Mouse (Mus musculus): ENCODE measurements at regions not wholly inside any gene's neighbourhood (a gene's known extent, or its start where the extent isn't known, plus 50 kb on each side); places are given as distances from the start of the nearest gene placed in this dataset.
"Not testable (repeated sequence)": the region's sequence is repeated elsewhere in the genome, so short reads cannot be mapped to it uniquely, and the experiment has no call there.

DNA sequence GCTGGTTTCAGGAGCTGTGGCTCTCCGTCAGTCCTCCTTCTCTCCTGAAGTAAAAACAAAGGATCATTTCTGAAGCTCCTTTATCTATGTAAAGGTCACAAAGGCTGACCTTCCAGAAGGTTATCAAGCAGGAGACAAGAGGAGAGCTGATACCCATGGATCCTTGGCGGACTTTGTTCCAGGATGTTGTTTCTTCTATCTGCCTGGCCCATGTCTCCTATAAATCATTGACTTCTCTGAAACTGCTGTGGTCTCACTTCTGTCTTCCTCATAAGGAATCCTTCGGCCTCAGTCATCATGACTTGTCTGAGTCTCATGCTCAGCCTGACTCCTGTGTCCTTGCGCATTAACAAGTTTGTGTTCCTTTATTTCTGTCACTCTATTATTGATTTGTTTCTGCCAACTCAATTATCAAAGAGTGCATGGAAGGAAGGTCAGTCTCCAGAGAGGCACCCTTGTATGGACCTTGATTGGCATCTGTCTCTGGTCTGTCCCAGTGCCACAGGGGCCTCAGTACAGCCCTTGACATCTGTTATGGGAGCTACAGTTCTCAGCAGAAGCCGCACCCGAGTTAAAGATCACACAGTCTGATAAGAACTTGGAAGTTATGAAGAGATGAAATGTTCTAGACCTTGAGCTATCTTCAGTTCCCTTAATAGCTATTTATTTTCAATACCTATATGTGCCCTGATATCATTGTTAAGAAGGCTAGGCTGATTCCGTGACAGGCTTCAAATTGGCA lies 53.2 kb upstream of the Dazl start:
- DNase-seq (ENCODE audit: low spot score): no peak

GRCm38 (mm10) chr17:50353818-50354217 lies 60.4 kb upstream of the Dazl start:
- not testable (repeated sequence) for DNase-seq (ENCODE audit: low spot score)

DNA sequence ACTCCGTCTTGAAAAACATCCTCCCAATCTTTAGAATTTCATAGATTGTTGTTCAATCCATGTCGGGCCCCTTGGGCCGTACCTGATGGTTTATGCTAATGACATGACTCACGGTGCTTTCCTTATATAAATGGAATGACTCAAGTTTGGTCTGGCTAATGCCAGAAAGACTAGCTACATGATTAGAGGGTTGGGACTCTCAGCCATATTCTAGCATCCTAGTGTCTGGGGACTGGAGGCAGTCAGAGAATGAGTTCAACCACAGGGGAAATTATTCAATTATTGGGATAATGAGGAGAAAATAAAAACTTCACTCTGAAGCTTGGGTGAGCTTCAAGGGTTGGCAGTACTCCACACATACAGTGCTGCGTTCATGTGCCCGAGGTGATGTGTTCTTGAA lies 60.9 kb upstream of the Dazl start:
- no peak for DNase-seq (ENCODE audit: low spot score)

- DNase-seq (ENCODE audit: low spot score): no peak
These were observed 68.3 kb upstream of the Dazl start for GRCm38 (mm10) chr17:50361657-50362233.

DNA sequence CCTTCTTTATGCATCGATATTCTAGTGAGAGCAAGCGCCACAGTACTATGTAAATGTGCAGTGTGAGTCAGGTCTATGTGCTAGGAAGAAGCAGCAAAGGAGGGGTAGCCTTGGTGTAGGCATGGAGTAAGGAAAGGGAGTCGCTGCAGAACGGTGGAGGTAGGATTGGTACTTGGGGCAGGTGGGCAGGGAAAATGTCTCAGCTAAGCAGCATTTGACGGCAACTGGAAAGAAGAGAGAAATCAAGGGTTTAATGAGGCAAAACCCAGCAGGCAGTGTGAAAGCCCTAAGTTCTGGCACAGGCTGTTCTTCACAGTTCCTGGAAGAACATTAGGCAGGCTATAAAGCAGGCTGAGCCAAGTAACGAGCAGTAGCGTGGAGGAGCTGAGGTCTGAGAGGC lies 72.0 kb upstream of the Dazl start:
- DNase-seq (ENCODE audit: low spot score): no peak

DNA sequence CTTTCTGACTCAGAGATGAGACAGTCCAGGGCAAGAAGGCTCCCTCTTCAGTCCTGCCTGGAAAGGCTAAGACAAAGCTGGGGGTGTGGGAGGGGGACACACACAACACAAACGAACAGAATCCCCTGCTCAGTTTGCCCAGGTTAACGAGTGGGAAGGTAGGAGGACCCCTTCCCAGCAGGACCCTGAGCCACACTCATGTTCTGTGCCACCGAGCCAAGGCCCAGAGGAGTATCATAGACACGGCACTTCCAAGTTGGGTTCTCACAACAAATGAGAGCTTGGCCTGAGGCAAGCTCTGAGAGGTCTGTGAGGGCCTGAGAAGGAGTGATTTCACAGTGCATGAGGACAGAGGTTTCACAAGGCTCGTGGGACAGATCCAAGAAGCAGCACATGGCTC lies 72.7 kb upstream of the Dazl start:
- no peak for DNase-seq (ENCODE audit: low spot score)

- DNase-seq (ENCODE audit: low spot score): no peak
These were observed 75.9 kb upstream of the Dazl start for GRCm38 (mm10) chr17:50369216-50369875.

- no peak for DNase-seq (ENCODE audit: low spot score)
These were observed 77.0 kb upstream of the Dazl start for GRCm38 (mm10) chr17:50370484-50370883.

GRCm38 (mm10) chr17:50373496-50374141 lies 80.2 kb upstream of the Dazl start:
- DNase-seq (ENCODE audit: low spot score): no peak

- no peak for DNase-seq (ENCODE audit: low spot score)
These were observed 82.0 kb upstream of the Dazl start for GRCm38 (mm10) chr17:50375465-50375864.

DNA sequence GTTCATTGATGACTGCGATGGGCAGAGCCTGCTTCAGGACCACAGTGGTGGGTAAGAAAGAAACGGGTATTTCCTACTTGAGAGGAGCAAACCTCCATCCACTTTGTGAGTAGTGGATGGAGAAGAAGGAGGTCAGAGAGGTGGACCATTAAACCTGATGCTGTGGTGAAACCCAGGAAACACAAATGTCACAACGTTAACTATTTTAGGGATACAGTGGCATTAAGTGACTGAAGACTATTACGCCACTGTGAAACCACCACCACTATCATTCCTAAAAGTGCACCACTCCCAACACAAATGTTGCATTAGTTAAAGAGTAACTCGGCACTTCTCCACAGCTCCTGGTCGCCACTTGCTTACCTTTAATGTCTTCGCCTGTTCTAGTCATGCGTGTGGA lies 83.3 kb upstream of the Dazl start:
- no peak for DNase-seq (ENCODE audit: low spot score)

GRCm38 (mm10) chr17:50378141-50378727 lies 84.8 kb upstream of the Dazl start:
- no peak for DNase-seq (ENCODE audit: low spot score)

DNA sequence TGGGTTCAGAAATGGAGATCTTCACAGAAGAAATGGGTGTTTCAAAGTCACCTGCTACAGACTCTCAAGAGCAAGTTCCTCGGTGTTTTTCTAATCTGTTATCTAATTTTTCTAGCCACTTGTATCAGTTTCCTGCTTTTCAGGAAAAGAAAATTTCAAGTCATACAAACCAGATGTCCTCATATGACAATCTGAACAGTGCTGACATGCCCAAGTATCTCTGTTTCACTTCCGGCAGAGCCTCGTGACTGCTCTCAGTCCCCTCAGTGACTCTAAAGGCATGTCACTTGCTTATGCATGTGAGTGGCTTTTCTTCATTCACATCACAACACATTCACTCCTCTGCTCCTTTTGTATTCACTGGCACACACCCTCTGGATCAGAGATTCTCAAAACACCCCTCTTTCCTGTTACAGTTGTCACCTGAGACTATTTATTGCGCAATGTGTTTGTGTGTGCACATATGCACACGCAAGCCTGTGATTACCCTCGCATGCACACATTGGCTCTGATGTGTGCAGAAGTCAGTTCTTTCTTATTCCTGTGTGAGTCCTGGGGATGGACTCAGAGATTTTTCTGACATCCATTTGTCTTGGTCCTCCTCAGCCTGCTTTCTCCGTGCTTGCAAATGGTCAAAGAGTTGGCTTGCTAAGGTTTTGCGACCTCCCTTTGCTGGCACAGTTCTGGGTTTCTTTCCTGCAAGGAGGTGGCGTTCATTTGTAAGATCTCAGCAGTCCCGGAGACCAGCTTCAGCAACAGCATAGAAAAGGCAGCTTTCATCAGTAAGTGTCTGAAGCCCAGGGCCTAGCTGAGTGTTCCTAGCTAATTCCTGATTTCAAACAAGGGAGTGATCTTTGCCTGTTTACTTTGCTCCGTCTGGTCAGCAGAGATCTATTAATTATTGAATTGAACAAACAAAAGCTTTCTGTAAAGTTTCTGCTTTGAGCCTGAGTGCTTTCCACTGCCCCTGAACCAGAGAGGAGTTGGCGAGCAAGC lies 95.6 kb upstream of the Dazl start:
- DNase-seq (ENCODE audit: low spot score): no peak

- DNase-seq (ENCODE audit: low spot score): no peak
These were observed 96.7 kb upstream of the Dazl start for GRCm38 (mm10) chr17:50390151-50390550.

- DNase-seq (ENCODE audit: low spot score): no peak
These were observed 97.8 kb upstream of the Dazl start for GRCm38 (mm10) chr17:50391207-50391606.

DNA sequence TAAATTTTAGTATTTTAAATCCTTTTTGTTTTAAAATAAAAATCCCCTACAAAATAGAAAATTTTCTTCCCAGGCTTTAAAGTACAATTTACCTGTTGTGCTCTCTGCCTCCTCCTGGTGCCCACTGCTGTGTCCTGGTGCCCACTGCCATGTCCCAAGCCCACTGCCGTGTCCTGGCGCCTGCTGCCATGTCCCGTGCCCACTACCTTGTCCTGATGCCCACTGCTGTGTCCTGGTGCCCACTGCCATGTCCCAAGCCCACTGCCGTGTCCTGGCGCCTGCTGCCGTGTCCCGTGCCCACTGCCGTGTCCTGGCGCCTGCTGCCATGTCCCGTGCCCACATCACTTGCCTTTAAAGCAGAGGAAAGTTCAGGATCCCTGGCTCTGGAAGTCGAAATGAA lies 98.6 kb upstream of the Dazl start:
- DNase-seq (ENCODE audit: low spot score): no peak

DNA sequence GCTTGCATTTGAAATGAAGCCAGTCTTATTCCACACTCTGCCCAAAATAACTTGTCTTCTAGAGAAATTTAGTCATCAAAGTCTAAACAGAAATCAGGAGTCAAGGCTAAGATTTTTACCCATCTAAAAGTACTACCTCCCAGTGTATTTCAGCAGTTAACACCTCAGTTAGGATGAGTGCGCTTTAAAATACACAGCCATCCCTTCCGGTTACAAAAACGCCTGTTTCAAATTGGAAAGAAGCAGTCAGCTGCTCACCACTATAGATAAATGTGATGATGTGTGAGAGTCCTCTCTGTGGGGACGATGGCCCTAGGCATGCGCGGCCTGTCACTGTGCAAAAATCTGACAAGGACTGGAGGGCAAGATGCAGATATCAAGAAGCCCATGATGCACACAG lies 99.0 kb upstream of the Dazl start:
- DNase-seq (ENCODE audit: low spot score): no peak

DNA sequence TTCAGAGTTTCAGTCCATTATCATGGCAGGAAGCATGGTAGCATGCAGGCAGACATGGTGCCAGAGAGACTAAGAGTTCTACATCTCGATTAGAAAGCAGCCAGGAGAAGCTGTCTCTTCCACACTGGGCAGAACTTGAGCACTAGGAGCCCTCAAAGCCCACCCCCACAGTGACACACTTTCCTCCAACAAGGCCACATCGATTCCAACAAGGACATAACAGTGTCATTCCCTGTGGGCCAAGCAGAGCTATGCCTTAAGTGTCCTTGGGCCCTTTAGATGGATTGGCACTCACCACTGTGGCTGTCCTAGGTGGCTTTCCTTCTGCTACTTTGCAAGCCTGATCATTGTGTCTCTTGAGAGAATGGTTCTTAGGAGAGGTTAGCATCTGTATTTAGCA lies 99.5 kb upstream of the Dazl start:
- DNase-seq (ENCODE audit: low spot score): no peak

GRCm38 (mm10) chr17:50393698-50394097 lies 100.3 kb upstream of the Dazl start:
- no peak for DNase-seq (ENCODE audit: low spot score)

DNA sequence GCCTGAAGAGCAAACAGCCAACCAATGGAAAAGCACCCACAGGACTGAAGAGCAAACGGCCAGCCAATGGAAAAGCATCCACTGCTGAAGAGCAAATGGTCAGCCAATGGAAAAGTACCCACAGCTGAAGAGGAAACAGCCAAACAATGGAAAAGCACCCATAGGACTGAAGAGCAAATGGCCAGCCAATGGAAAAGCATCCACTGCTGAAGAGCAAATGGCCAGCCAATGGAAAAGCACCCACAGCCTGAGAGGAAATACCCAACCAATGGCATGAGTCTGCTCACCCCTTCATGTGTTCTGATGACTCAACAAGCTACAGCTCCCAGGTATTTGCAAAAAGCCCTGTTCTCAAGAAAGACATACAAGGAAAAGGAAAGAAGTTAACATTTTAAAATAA lies 101.4 kb upstream of the Dazl start:
- DNase-seq (ENCODE audit: low spot score): no peak

DNA sequence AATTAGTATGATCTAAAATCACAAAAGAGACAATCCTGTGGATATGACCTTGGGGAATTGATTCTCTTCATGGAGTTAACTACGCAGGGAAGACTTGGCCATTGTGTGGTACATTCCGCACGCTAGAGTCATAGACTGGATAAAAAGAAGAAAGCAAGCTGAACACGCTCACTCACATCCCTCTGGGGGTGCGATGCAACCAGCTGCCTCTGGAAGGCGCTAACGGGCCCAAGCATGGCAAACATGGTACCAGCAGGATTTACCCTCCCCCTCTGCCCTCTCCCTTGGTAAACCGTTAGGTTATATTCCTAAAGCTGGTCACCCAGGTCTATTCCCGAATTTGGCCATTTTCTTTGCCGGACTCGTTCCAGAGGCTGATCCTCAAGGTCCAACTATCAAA lies 102.2 kb upstream of the Dazl start:
- no peak for DNase-seq (ENCODE audit: low spot score)
